Mouse (Mus musculus) gastrocnemius, postnatal 36 days (tissue): ENCODE results near the gene Ucn. TPM values are rescaled to one million over a fixed set of nuclear protein-coding genes. Genes with fewer than 3 reads are reported as not detected.

ENCODE experiments used
- DNase-seq, 2 experiments: peaks; one replicate each; pipeline ENCODE4 v3.0.0; 2022
- intact Hi-C: fragments of 180-260 bp; cut with DNase I; formaldehyde crosslinking; loops from one replicate; pipeline ENCODE4 v1.15.1; 2025
- long read RNA-seq, 2 experiments: library from polyadenylated mRNA; stranded (forward); transcript quantifications; one replicate each; pipeline ENCODE4 v2.0.0; 2021
- total RNA-seq, 2 experiments: library from RNA; stranded (reverse); gene quantifications; 2 replicates each; pipeline ENCODE4 v1.2.3; 2021

Gene Ucn
- total RNA-seq = not detected
- long read RNA-seq, experiment 1, partial matches to known transcripts = 0 of 1 reads
- long read RNA-seq, experiment 1, other reads (novel, unspliced or antisense) = 0 of 1 reads
- long read RNA-seq, experiment 2 = 0 reads

DNA sequence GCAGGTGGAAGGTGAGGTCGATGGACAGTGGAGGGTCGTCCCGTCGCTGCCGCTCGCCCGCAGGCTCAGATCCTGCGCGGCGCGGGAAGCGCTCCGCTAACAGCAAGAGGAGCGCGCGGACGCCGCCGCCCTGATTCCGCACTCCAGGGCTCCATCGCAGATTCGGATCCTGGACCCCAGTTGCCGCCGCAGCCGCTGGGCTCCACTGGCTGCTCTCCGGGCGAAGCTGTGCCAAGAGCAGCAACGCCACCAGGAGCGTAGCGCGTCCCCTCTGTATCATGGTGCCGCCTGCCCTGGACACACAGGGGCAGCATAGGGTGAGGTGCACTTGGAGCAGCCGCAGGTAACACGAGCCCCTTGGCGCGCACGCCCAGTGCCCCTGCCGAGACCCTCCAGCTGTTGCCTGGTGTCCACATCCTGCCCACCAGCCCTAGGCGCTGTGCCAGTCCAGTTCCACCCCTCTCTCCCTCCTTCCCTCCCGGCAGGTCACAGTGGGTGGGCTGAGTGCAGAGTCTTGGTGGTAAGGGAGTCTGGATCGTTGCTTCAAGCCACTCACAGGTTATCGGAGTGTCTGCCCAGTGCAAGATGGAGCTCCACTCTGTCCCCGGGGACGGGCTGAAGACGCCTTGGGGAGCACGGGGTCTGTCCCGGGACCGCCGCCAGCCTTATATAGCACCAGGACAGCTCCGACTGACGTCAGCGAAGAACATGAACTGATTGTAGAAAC, at the start of gene Ucn:
Gene Ucn (minus strand): TSS at position 589 of the 727 bp plus-strand sequence.
- no peak for DNase-seq
- intact Hi-C loops = no loop called here

DNA sequence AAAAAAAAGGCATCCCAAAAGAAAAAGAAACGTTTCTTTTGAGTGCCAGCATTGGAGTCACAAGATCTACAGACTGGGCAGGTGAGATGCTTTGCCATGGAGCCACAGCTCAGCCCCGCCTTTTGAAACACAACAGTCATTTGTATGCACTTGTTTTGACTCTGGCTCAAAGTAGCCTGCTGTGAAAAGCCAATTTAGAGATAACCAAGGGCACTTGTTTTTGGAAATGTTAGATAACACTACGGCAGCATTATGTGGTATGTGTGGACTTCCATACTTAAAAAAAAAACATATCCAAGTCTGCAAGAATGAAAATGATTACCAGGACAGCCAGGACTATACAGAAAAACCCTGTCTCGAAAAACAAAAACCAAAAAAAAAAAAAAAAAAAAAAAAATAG, 45.0 kb upstream of the Ucn start:
- intact Hi-C loops = no loop called here
- DNase-seq = no peak

- intact Hi-C loops = no loop called here
- DNase-seq = no peak
These were observed 42.6 kb upstream of the Ucn start for GRCm38 (mm10) chr5:31181183-31181770.

- intact Hi-C loops = no loop called here
- peak; percentile 88 to 91 for DNase-seq
These were observed 41.4 kb upstream of the Ucn start, which contains the start of the genes Gm29609 and Gtf3c2 for GRCm38 (mm10) chr5:31179766-31180630. Gm29609 (minus strand) TSS chr5:31179911. Gtf3c2 (minus strand) TSS chr5:31180144.

DNA sequence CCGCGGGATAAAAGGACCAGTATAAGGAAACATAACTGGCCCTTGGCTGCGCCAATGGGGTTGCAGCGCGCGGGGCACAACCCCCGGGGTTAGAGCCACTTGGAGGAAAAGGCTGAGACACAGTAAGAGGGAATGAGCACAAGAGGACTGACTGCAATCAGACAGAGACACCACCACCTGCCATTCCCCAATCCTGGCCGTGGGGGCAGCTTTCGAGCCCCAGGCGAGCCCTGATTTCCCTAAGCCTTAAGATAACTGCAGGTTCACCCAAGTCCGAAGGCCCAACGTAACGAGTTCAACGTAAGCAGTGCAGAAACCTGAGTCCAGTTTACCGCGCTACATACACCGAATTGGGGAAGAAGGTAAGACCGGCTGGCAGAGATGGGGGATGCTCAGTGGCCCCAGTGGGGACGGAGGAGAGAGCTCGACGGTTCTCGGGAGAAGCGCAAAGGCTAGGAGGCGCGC, 40.7 kb upstream of the Ucn start:
- no peak for DNase-seq
- intact Hi-C loops = no loop called here

DNA sequence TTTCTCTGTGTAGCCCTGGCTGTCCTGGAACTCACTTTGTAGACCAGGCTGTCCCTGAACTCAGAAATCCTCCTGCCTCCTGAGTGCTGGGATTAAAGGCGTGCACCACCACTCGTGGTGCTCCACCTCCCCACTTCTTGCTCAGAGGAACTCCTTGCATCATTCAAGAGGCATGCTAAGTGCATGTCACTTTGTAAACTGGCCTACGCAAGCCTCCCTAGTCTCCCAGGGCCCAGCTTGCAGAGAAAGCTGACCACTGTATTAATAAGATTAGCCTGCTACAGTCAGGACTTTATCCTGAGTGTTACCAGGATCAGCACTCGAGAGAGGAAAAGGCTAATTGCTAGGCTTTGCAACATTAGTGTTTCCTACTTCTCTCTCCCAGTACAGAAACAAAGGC, 30.0 kb upstream of the Ucn start:
- intact Hi-C loops = no loop called here
- no peak for DNase-seq

DNA sequence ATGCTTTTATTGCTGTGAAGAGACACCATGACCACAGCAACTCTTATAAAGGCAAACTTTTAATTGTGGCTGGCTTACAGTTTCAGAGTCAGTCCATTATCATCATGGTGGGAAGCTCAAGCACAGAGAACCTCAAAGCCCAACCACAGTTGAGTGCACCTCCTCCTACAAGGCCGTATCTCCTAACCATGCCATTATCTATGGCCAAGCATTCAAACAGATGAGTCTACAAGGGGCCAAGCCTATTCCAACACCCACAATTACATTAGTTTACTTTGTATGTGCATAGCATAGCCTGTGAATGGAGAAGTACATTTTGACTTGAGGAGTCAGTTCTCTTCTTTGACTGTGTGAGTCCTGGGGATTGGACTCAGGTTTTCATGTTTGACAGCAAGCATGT, 26.2 kb upstream of the Ucn start:
- DNase-seq = no peak
- intact Hi-C loops = no loop called here

DNA sequence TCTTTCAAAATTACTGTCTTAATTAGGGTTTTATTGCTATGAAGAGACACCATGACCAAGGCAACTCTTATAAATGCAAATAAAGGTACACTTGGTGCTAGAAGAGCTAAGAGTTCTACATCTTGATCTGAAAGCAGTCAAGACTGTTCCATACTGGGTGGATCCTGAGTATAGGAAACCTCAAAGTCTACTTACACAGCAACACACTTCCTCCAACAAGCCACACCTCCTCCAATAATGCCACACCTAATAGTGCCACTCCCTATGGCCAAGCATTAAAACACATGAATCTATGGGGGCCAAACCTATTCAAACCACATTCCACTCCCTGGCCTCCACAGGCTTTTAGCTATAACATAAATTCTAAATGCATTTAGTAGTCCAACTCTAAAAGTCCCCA, 23.8 kb upstream of the Ucn start:
- DNase-seq = no peak

DNA sequence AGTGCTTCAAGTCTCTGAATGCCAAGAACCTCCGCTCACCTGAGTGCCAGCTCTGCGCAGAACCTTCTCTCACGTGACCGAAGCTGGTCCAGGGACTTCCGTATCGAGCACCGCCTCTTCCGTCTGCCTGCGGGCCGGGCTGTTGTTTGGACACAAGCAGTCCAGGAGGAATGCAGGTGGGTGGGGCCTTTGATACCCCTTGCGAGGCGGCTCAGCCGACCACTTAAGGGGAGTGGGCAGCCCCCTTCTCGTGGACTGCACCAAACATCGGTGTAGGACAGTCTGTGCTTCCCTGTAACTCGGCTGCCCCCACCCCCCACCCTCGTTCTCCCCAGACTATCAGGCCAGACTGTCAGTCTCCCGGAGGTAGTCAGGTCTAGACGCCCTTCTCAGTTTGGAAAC, 15.5 kb upstream of the Ucn start, which contains the start of gene Mpv17:
Gene Mpv17 (minus strand): TSS at position 100 of the 402 bp plus-strand sequence.
- intact Hi-C loops = no loop called here
- DNase-seq = peak; percentile 69 to 76

More for the DNA sequence above, 23.8 kb upstream of the Ucn start:
- intact Hi-C loops = no loop called here

DNA sequence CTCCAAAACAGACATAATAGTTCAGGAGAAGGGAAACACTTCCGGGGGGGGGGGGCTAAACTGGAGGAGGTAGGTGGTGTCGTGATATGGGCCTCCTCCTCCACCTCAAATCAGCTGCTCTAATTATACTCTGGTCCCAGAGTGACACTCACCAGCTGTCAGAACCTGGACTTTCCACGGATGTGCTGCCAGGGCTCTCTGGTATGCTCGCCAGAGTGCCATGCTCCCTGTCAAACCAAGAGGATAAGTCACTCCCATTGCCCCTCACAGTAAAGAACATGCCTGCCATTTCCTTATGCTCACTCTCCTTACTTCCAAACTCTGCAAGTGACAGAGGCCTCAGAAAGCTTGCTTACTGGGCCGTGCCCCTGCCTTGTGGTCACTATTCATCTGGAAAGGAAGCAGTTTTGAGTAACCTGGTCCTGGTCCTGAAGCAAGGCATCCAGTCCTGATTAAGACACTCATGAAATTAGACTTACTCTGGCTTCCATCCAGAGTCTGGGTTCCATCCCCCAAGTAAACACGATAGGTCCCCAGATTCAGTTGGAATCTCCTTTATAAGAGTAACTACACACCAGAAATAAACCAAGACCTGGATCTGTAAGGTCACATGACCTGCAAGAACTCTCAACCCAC, 15.0 kb upstream of the Ucn start:
- intact Hi-C loops = no loop called here
- DNase-seq = peak in 1 of 2 experiments; percentile 30

DNA sequence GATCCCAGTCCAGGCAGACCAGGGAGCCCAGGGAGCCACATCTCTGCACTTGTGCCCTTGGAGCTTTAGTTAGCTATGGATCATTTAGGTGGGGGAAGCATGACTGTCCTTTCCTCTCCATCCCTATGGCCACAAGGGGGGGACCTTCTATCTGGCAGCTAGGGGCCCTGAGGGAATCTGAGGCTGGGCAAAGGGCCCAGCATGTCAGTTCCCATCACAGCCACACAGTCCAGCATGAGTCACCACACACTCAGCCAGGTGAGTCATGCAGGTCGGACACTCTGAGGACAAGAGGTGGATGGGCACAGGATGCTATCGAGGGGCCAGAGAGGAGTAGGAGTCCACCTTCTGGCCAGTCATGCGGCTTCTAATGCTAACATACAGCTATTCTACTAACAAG, 13.1 kb upstream of the Ucn start:
- intact Hi-C loops = no loop called here
- peak in 1 of 2 experiments; percentile 19 for DNase-seq

DNA sequence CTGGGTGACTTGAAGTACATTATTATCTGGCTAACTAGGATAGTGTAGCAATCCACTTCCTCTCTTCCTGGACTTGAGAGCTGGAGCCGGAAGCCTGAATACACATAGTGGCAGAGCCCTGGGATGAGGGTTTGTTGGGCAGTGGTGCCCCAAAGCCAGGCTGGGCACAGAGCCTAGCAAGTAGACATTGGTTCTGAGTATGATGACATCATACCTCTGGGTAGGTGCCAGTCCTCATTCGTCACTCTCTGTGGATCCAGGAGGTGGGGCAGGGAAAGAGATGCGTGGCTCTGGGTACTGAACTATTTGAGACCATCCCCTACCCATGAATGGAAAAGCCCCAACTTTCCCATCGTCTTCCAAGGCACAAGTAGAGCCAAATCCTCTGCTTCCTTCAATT, 11.2 kb upstream of the Ucn start:
- no peak for DNase-seq
- intact Hi-C loops = no loop called here

DNA sequence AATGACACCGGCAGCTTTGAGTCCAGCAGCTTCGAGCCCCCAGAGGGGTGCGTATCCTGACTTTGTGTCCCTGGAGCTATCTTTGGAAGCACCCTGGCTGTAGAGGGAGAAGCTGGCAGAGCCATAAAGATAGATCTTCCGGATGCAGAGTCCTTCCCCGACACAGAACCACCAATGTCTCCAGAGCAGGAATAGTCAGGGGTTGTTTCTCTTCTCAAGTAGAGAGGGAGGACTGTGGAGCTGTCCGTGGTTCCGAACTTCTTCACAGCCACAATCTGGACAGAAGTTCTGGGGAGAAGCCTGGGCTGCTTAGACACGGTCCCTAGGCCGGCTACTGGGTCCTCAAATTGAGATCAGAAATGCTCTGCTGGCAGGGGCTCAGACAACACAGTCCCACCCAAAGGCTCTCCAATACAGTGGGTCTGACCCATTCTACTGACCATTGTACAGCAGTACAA, 368 bp upstream of the Ucn start:
- intact Hi-C loops = no loop called here
- DNase-seq = no peak

- DNase-seq = no peak
- intact Hi-C loops = no loop called here
These were observed 971 bp downstream of the Ucn start for GRCm38 (mm10) chr5:31137658-31138057.

DNA sequence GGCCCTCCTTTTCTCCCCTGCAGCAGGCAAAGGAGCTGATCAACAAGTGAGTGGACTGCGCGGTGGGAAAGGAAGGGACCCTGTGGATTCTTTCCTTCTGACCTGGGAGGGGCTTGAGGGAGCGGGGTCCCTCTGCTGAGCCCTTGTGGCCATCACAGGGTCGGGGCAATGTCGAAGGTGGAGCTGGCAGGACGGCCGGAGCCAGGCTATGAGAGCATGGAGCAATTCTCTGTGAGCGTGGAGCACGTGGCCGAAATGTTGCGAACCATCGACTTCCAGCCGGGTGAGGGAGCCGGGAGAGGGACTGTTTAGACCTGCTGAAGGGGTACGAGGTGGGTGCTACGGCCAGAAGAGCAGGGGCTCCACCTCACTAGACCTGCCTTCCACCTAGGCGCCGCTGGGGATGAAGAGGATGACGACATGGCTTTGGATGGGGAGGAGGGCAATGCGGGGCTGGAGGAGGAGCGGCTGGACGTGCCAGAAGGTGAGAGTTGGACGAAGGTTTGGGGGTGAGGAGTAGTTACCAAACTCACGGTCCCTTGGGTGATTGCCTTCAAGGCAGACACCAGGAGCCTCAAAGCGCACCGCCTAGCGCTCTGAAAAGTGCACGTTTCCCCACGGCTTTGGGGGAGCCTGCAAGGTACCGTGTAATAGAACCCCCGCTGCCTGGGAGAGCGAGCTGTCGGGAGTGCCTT, 1.8 kb downstream of the Ucn start:
- DNase-seq = no peak
- intact Hi-C loops = no loop called here

GRCm38 (mm10) chr5:31126050-31126449, 12.6 kb downstream of the Ucn start:
- DNase-seq = no peak
- intact Hi-C loops = no loop called here

DNA sequence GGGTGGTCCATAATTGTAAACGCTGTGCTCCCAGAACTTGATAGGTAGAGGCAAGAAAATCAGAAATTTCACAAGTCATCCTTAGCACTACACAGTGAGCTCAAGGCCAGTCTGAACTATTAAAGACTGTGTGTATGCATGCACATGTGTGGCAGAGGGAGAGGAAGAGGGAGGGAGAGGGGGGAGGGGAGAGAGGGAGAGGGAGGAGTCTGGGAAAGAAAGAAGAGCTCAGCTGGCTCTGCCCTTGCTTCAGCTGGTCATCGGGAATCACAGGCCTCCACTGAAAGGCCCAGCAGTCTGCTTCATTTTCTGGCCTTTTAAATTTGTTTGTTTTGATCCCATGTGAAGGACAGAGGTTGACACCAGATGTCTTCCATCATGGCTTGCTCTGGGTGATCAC, 15.1 kb downstream of the Ucn start:
- intact Hi-C loops = no loop called here
- DNase-seq = no peak

- intact Hi-C loops = no loop called here
- no peak for DNase-seq
These were observed 17.5 kb downstream of the Ucn start for GRCm38 (mm10) chr5:31121111-31121510.

GRCm38 (mm10) chr5:31116912-31117311, 21.7 kb downstream of the Ucn start:
- intact Hi-C loops = no loop called here
- DNase-seq = no peak

- intact Hi-C loops = no loop called here
- no peak for DNase-seq
These were observed 22.3 kb downstream of the Ucn start, which contains the start of gene Trim54 for GRCm38 (mm10) chr5:31116354-31116753. Trim54 (plus strand) TSS chr5:31116712.
